ENCODE assay signal across 15 mouse cellular contexts in genomic region chr4:89313461-89313860, GRCm38 (mm10). TPM values are rescaled to one million over a fixed set of nuclear protein-coding genes. Genes with fewer than 3 reads are reported as not detected.
DNase-seq lines count a peak whose midpoint lies in the region; ATAC-seq and TF ChIP-seq lines count a peak whose summit lies in the region.
"Had no signal": no experiment of that assay in that cellular context is flagged by ENCODE, and none has a peak within 500 bp of the region (broad histone marks: within the 10 kb centered on the region; RNA-seq: fewer than 3 reads in every experiment).

No protein-coding gene starts in this region.

- no peaks in the 10 kb centered on the region for H3K9me3 ChIP-seq in kidney, postnatal 0 days (replicated peaks; ENCODE audit: low read length)
- H3K9me3 ChIP-seq in neural tube, embryonic 11.5 days (ENCODE audit: control insufficient read depth, low read length), result no peaks in the 10 kb centered on the region
- H3K9me3 ChIP-seq: embryonic facial prominence, embryonic 13.5 days; forebrain, embryonic 15.5 days; limb, embryonic 12.5 days had no signal

- TF ChIP-seq CTCF in kidney, postnatal 0 days (IDR thresholded peaks at IDR 0.05; ENCODE audit: low read depth), result no peak

- no peak for ATAC-seq in kidney, postnatal 0 days (replicated peaks; ENCODE audit: low FRiP score, low read depth)
- ATAC-seq in neural tube, embryonic 11.5 days (ENCODE audit: insufficient read depth, low FRiP score, low TSS enrichment), result no peak
- ATAC-seq: forebrain, embryonic 15.5 days had no signal

- H3K27me3 ChIP-seq in kidney, postnatal 0 days (ENCODE audit: insufficient read depth, low read length), result peaks cover 32% of the 10 kb centered on the region
- H3K27me3 ChIP-seq in neural tube, embryonic 11.5 days (ENCODE audit: control insufficient read depth, insufficient read depth, low read length), result peaks cover 41% of the 10 kb centered on the region

- 11% methylated on average over 13 of the region's 13 CpGs for WGBS in kidney, postnatal 0 days
- 12% methylated on average over 13 of the region's 13 CpGs for WGBS in neural tube, embryonic 11.5 days

- H3K4me1 ChIP-seq in kidney, postnatal 0 days (replicated peaks; ENCODE audit: insufficient read depth, low read length), result peaks cover 7% of the 10 kb centered on the region
- H3K4me1 ChIP-seq in neural tube, embryonic 11.5 days (ENCODE audit: control insufficient read depth, insufficient read depth, low read length), result no peaks in the 10 kb centered on the region

- H3K27ac ChIP-seq in kidney, postnatal 0 days, result no peak overlapping the region
- no peak overlapping the region for H3K27ac ChIP-seq in neural tube, embryonic 11.5 days (ENCODE audit: low read depth, low read length)
- H3K27ac ChIP-seq: embryonic facial prominence, embryonic 13.5 days; forebrain, embryonic 15.5 days; limb, embryonic 12.5 days had no signal

- no peak overlapping the region for H3K4me3 ChIP-seq in kidney, postnatal 0 days (replicated peaks; ENCODE audit: low read depth, low read length)
- no peak overlapping the region for H3K4me3 ChIP-seq in neural tube, embryonic 11.5 days (ENCODE audit: low read depth, low read length)
- H3K4me3 ChIP-seq: embryonic facial prominence, embryonic 13.5 days; forebrain, embryonic 15.5 days; limb, embryonic 12.5 days had no signal

- no peaks in the 10 kb centered on the region for H3K36me3 ChIP-seq in kidney, postnatal 0 days (ENCODE audit: insufficient read depth, low read length)
- no peaks in the 10 kb centered on the region for H3K36me3 ChIP-seq in neural tube, embryonic 11.5 days (ENCODE audit: control insufficient read depth, insufficient read depth, low read length)
- H3K36me3 ChIP-seq: embryonic facial prominence, embryonic 13.5 days; forebrain, embryonic 15.5 days; limb, embryonic 12.5 days had no signal

- no peak overlapping the region for H3K9ac ChIP-seq in kidney, postnatal 0 days (ENCODE audit: low read depth, low read length)
- no peak overlapping the region for H3K9ac ChIP-seq in neural tube, embryonic 11.5 days (ENCODE audit: low read length)
- H3K9ac ChIP-seq: embryonic facial prominence, embryonic 13.5 days; forebrain, embryonic 15.5 days; limb, embryonic 12.5 days had no signal

- H3K4me2 ChIP-seq in kidney, postnatal 0 days (ENCODE audit: low read length), result no peak overlapping the region
- no peak overlapping the region for H3K4me2 ChIP-seq in neural tube, embryonic 11.5 days (ENCODE audit: low read depth)
- H3K4me2 ChIP-seq: embryonic facial prominence, embryonic 13.5 days; forebrain, embryonic 15.5 days; limb, embryonic 12.5 days had no signal

- DNase-seq in adrenal gland, postnatal 14 days, result peak; percentile 41
- DNase-seq in adrenal gland, postnatal 4 days (ENCODE audit: low spot score in 2 of 2), result no peak
- peak; percentile 65 for DNase-seq in kidney, postnatal 0 days (ENCODE audit: low spot score)
- DNase-seq in kidney, postnatal 25 days, result no peak
- DNase-seq in testis, postnatal 10 days (ENCODE audit: low spot score), result peak; percentile 68
- DNase-seq in testis, postnatal 14 days (ENCODE audit: low spot score), result no peak
- DNase-seq in neural tube, embryonic 11.5 days (ENCODE audit: low spot score), result peak; percentile 60
- DNase-seq in frontal cortex, adult 2 months (ENCODE audit: extremely low spot score in 1 of 2, low spot score in 1 of 2), result no peak
- DNase-seq: heart, postnatal 10 days; kidney, adult 8-10 months; lung, postnatal 14 days; spleen, adult 18-20 months had no signal

RNA-seq across cellular contexts. Expression of gene Cdkn2b, which starts 2.6 kb away (rescaled TPM):
- total RNA-seq in adrenal gland, postnatal 14 days (2021), result 3.0 and 3.8 TPM in 2 replicates
- total RNA-seq in adrenal gland, postnatal 4 days (2021), result 1 to 10 TPM in 1 of 2 experiments, under 1 TPM in 1; 0.82 to 1.5 TPM
- 3.3 and 4.9 TPM in 2 replicates for polyA plus RNA-seq in kidney, postnatal 0 days (2015; fragmentation: Nextera tagmentation; extraction: Ambion mirVana)
- polyA plus RNA-seq in neural tube, embryonic 11.5 days (2014; fragmentation: Nextera tagmentation; extraction: Ambion mirVana), result 0.46 and 0.76 TPM in 2 replicates
- polyA plus RNA-seq in frontal cortex, adult 2 months (2012; rRNA removed), result 1.5 and 2.4 TPM in 2 replicates

RNA-seq across cellular contexts. Expression of gene Cdkn2a, which starts 19.0 kb away (rescaled TPM):
- 2.1 and 2.2 TPM in 2 replicates for total RNA-seq in adrenal gland, postnatal 14 days (2021)
- total RNA-seq in adrenal gland, postnatal 4 days (2021), result 1 to 10 TPM in 1 of 2 experiments, under 1 TPM in 1; 0.67 to 1.2 TPM
- polyA plus RNA-seq in kidney, postnatal 0 days (2015; fragmentation: Nextera tagmentation; extraction: Ambion mirVana), result not detected in 2 replicates
- polyA plus RNA-seq in neural tube, embryonic 11.5 days (2014; fragmentation: Nextera tagmentation; extraction: Ambion mirVana), result not detected in 2 replicates
- 0.19 and 0.20 TPM in 2 replicates for polyA plus RNA-seq in frontal cortex, adult 2 months (2012; rRNA removed)
- polyA plus RNA-seq: embryonic facial prominence, embryonic 13.5 days; forebrain, embryonic 15.5 days; limb, embryonic 12.5 days had no signal

Comparison
In these comparisons a context has a peak if more than half of its experiments do, and no peak if none do; other contexts are left out.
1. DNase-seq: peak in adrenal gland, postnatal 14 days (single experiment), kidney, postnatal 0 days (single experiment), testis, postnatal 10 days (single experiment) and neural tube, embryonic 11.5 days (single experiment); none in adrenal gland, postnatal 4 days (0 of 2), kidney, postnatal 25 days (0 of 2), testis, postnatal 14 days (single experiment) and frontal cortex, adult 2 months (0 of 2).